Comparison of ENCODE assay signal across 15 mouse cellular contexts in the genomic region with DNA sequence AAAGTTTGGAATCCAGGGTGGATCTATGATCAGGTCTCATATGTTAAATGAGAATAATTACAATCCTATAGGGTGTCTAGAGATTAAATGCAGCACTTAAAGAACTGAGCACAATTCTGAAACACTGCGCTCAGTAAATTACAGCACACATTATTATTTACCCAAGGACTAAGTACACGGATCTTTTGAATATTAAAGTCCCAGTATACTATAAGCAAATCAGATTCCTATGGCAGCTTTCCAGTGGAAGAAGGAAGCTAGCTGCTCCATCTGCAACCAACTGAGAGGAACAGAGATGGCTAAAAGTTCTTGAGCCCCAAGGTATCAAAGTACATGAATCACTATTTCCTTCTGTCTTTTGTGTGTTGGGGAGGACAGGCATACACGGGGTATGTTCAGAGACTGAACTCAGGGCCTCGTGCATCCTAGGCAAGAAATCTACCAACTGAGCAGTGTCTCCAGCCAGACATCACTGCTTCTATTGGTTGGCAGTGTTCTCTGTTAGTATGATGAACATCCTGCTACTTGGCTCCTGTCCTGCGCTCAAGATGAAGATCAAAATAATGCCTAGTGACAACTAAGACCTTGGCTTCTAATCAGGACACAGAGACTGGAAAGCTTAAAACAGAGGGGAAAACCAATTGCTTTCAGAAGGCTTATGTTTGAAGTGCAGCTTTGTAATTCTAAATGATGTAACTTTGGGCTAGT.
"Had no signal": no experiment of that assay in that cellular context is flagged by ENCODE, and none has a peak within 500 bp of the region (broad histone marks: within the 10 kb centered on the region; RNA-seq: fewer than 3 reads in every experiment).

No protein-coding gene starts in this region.

- H3K4me1 ChIP-seq: limb, embryonic 15.5 days; liver, embryonic 12.5 days; midbrain, embryonic 10.5 days; neural tube, embryonic 15.5 days had no signal

- H3K9ac ChIP-seq: limb, embryonic 15.5 days; liver, embryonic 12.5 days; neural tube, embryonic 15.5 days had no signal

- ATAC-seq: liver, embryonic 12.5 days had no signal

- H3K27me3 ChIP-seq: limb, embryonic 15.5 days; liver, embryonic 12.5 days; neural tube, embryonic 15.5 days had no signal

- H3K4me2 ChIP-seq: limb, embryonic 15.5 days; liver, embryonic 12.5 days; neural tube, embryonic 15.5 days had no signal

- DNase-seq: kidney, adult 11 months; kidney, adult 9 months; kidney, postnatal 36 days; midbrain, embryonic 14.5 days; right cerebral cortex, adult 18-20 months; right cerebral cortex, postnatal 25 days; thymus, adult 18-20 months; thymus, postnatal 14 days had no signal

- H3K9me3 ChIP-seq: limb, embryonic 15.5 days; liver, embryonic 12.5 days; midbrain, embryonic 10.5 days; neural tube, embryonic 15.5 days had no signal

- H3K27ac ChIP-seq: kidney, postnatal 0 days; left cerebral cortex, adult 2 months; limb, embryonic 15.5 days; liver, embryonic 12.5 days; midbrain, embryonic 10.5 days; neural tube, embryonic 15.5 days had no signal

- H3K4me3 ChIP-seq: left cerebral cortex, adult 2 months; limb, embryonic 15.5 days; liver, embryonic 12.5 days; midbrain, embryonic 10.5 days; myocyte; neural tube, embryonic 15.5 days had no signal
